ENCODE assay signal across 11 mouse cellular contexts in the genomic region with DNA sequence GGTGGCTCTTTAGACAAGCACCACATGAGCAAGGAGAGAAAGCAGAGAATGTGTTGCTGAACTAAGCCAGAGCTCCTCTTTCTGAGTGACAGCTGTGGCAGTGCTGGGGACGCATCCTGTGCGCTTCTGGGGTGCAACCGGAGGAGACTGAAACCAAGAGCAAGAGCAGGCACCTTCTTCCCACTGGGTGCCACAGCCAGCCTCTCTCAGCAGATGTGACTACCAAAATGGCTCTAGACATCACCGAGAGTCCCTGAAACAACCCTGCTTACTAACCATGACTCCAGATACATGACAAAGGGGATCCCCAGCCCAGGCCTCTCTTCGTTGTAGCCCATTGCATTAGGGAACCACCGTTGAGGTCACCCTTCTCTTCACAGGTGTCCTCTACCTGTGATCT. TPM values are rescaled to one million over a fixed set of nuclear protein-coding genes. Genes with fewer than 3 reads are reported as not detected.
DNase-seq lines count a peak whose midpoint lies in the region; ATAC-seq and TF ChIP-seq lines count a peak whose summit lies in the region.
"Had no signal": no experiment of that assay in that cellular context is flagged by ENCODE, and none has a peak within 500 bp of the region (broad histone marks: within the 10 kb centered on the region; RNA-seq: fewer than 3 reads in every experiment).

No protein-coding gene starts in this region.

- 0 out of 2 replicates have a peak overlapping the region, but pooled peaks have one; percentile 6 for H3K9ac ChIP-seq in liver, adult 2 months (ENCODE audit: low read depth, low read length)
- H3K9ac ChIP-seq in liver, embryonic 11.5 days (ENCODE audit: low read depth, low read length), result no peak overlapping the region
- no peak overlapping the region for H3K9ac ChIP-seq in embryonic facial prominence, embryonic 14.5 days (ENCODE audit: low read depth, low read length)
- peak overlapping the region; percentile 82; the same call in 1 of the 2 replicates for H3K9ac ChIP-seq in hindbrain, embryonic 15.5 days
- no peak overlapping the region for H3K9ac ChIP-seq in lung, postnatal 0 days (replicated peaks; ENCODE audit: low read depth)
- H3K9ac ChIP-seq: liver, embryonic 12.5 days had no signal

- no peak for TF ChIP-seq CTCF in liver, adult 2 months (IDR thresholded peaks at IDR 0.05; ENCODE audit: low read depth, low read length)
- no peak for TF ChIP-seq CTCF in lung, postnatal 0 days (IDR thresholded peaks at IDR 0.05)

- H3K9me3 ChIP-seq in liver, embryonic 11.5 days (ENCODE audit: control insufficient read depth, low read length), result no peaks in the 10 kb centered on the region
- H3K9me3 ChIP-seq in embryonic facial prominence, embryonic 14.5 days (ENCODE audit: control insufficient read depth, low read length), result no peaks in the 10 kb centered on the region
- H3K9me3 ChIP-seq in hindbrain, embryonic 15.5 days, result no peaks in the 10 kb centered on the region
- no peaks in the 10 kb centered on the region for H3K9me3 ChIP-seq in lung, postnatal 0 days (ENCODE audit: low read length)
- H3K9me3 ChIP-seq: liver, embryonic 12.5 days had no signal

- no peak for TF ChIP-seq EP300 in lung, postnatal 0 days (IDR thresholded peaks at IDR 0.05)

- H3K36me3 ChIP-seq in liver, adult 2 months (ENCODE audit: control insufficient read depth, insufficient read depth, low read length), result peaks cover 2% of the 10 kb centered on the region
- H3K36me3 ChIP-seq in liver, embryonic 11.5 days (ENCODE audit: control insufficient read depth, insufficient read depth, low read length), result no peaks in the 10 kb centered on the region
- no peaks in the 10 kb centered on the region for H3K36me3 ChIP-seq in embryonic facial prominence, embryonic 14.5 days (ENCODE audit: control insufficient read depth, insufficient read depth, low read length)
- H3K36me3 ChIP-seq in hindbrain, embryonic 15.5 days, result no peaks in the 10 kb centered on the region
- H3K36me3 ChIP-seq in lung, postnatal 0 days (ENCODE audit: insufficient read depth, low read length), result no peaks in the 10 kb centered on the region
- H3K36me3 ChIP-seq: liver, embryonic 12.5 days had no signal

- no peak for ATAC-seq in liver, embryonic 11.5 days (replicated peaks; ENCODE audit: low FRiP score)
- no peak for ATAC-seq in embryonic facial prominence, embryonic 14.5 days (ENCODE audit: low read depth)
- ATAC-seq in hindbrain, embryonic 15.5 days (ENCODE audit: low FRiP score, low read depth), result no peak
- peak; percentile 14 for ATAC-seq in neutrophil, adult 5-6 weeks (ENCODE audit: extremely low read depth, insufficient number of reproducible peaks, low FRiP score, poor library complexity, severe bottlenecking)
- no peak for ATAC-seq in lung, postnatal 0 days
- ATAC-seq: liver, embryonic 12.5 days had no signal

- 91% methylated on average over 6 of the region's 6 CpGs for WGBS in liver, adult 2 months
- 75% methylated on average over 6 of the region's 6 CpGs for WGBS in liver, embryonic 11.5 days
- 70% methylated on average over 6 of the region's 6 CpGs for WGBS in embryonic facial prominence, embryonic 14.5 days
- WGBS in hindbrain, embryonic 15.5 days, result 85% methylated on average over 6 of the region's 6 CpGs
- 81% methylated on average over 6 of the region's 6 CpGs for WGBS in lung, postnatal 0 days

- no peak for TF ChIP-seq POLR2A in liver, adult 2 months (IDR thresholded peaks at IDR 0.05; ENCODE audit: extremely low read depth, insufficient read depth, low read length)

- peaks cover 65% of the 10 kb centered on the region for H3K79me2 ChIP-seq in liver, adult 2 months (ENCODE audit: control insufficient read depth, insufficient read depth, low read length)

- no peak overlapping the region for H3K27ac ChIP-seq in liver, adult 2 months (replicated peaks; ENCODE audit: insufficient read depth, low read depth, low read length)
- H3K27ac ChIP-seq in liver, embryonic 11.5 days (ENCODE audit: low read depth, low read length), result no peak overlapping the region
- H3K27ac ChIP-seq in embryonic facial prominence, embryonic 14.5 days (replicated peaks; ENCODE audit: low read depth, low read length), result peak overlapping the region; percentile 81
- peak overlapping the region; percentile 98 for H3K27ac ChIP-seq in hindbrain, embryonic 15.5 days (replicated peaks)
- no peak overlapping the region for H3K27ac ChIP-seq in lung, postnatal 0 days (ENCODE audit: low read length)
- H3K27ac ChIP-seq: liver, embryonic 12.5 days had no signal

- no peak overlapping the region for H3K4me3 ChIP-seq in liver, adult 2 months (ENCODE audit: insufficient read depth, low read depth, low read length)
- H3K4me3 ChIP-seq in liver, embryonic 11.5 days (ENCODE audit: low read depth, low read length), result no peak overlapping the region
- no peak overlapping the region for H3K4me3 ChIP-seq in embryonic facial prominence, embryonic 14.5 days (ENCODE audit: low read depth, low read length)
- H3K4me3 ChIP-seq in hindbrain, embryonic 15.5 days, result no peak overlapping the region
- no peak overlapping the region for H3K4me3 ChIP-seq in lung, postnatal 0 days (ENCODE audit: low read depth, low read length)
- H3K4me3 ChIP-seq: liver, embryonic 12.5 days had no signal

- no peak overlapping the region for H3K4me2 ChIP-seq in liver, embryonic 11.5 days
- H3K4me2 ChIP-seq in embryonic facial prominence, embryonic 14.5 days (ENCODE audit: low read depth, low read length), result no peak overlapping the region; the same call in 1 of the 2 replicates
- H3K4me2 ChIP-seq in hindbrain, embryonic 15.5 days, result peak overlapping the region; percentile 76; the same call in 1 of the 2 replicates
- no peak overlapping the region for H3K4me2 ChIP-seq in lung, postnatal 0 days (replicated peaks; ENCODE audit: low read depth, low read length)

- H3K4me1 ChIP-seq in liver, adult 2 months (ENCODE audit: control insufficient read depth, insufficient read depth, low read length), result peaks cover 54% of the 10 kb centered on the region
- H3K4me1 ChIP-seq in liver, embryonic 11.5 days (replicated peaks; ENCODE audit: control insufficient read depth, insufficient read depth, low read length), result peaks cover 50% of the 10 kb centered on the region
- H3K4me1 ChIP-seq in embryonic facial prominence, embryonic 14.5 days (ENCODE audit: control insufficient read depth, insufficient read depth, low read length), result peaks cover 48% of the 10 kb centered on the region
- H3K4me1 ChIP-seq in hindbrain, embryonic 15.5 days (replicated peaks), result peaks cover 64% of the 10 kb centered on the region
- H3K4me1 ChIP-seq in lung, postnatal 0 days (ENCODE audit: insufficient read depth, low read depth, low read length), result peaks cover 55% of the 10 kb centered on the region

- DNase-seq in liver, adult 2 months (ENCODE audit: extremely low read depth, low read depth, low spot score), result no peak
- no peak for DNase-seq in liver, embryonic 11.5 days (ENCODE audit: low spot score)
- no peak for DNase-seq in embryonic facial prominence, embryonic 14.5 days (ENCODE audit: low spot score)
- DNase-seq in right cerebral cortex, postnatal 14 days, result no peak
- no peak for DNase-seq in lung, postnatal 0 days (ENCODE audit: low spot score)
- DNase-seq in left cerebral cortex, postnatal 14 days (ENCODE audit: low spot score in 2 of 2), result no peak
- DNase-seq: cerebellum, postnatal 10 days; gastrocnemius, postnatal 25 days had no signal

- no peaks in the 10 kb centered on the region for H3K27me3 ChIP-seq in liver, adult 2 months (ENCODE audit: control insufficient read depth, insufficient read depth, low read length)
- H3K27me3 ChIP-seq in liver, embryonic 11.5 days (replicated peaks; ENCODE audit: control insufficient read depth, insufficient read depth, low read length), result no peaks in the 10 kb centered on the region
- H3K27me3 ChIP-seq in embryonic facial prominence, embryonic 14.5 days (replicated peaks; ENCODE audit: control insufficient read depth, insufficient read depth, low read length), result no peaks in the 10 kb centered on the region
- H3K27me3 ChIP-seq in hindbrain, embryonic 15.5 days, result no peaks in the 10 kb centered on the region
- H3K27me3 ChIP-seq in lung, postnatal 0 days (replicated peaks; ENCODE audit: insufficient read depth, low read length), result no peaks in the 10 kb centered on the region

- intact Hi-C loops in left cerebral cortex, postnatal 14 days (cut with DNase I), result no loop called here

RNA-seq across cellular contexts. Expression of gene Cyth1, which starts 44.9 kb away (rescaled TPM):
- total RNA-seq in liver, adult 2 months (2014; rRNA removed), result 26.8 and 32.4 TPM in 2 replicates
- polyA plus RNA-seq in liver, adult 2 months (2012; rRNA removed), result 13.9 and 14.7 TPM in 2 replicates
- 6.1 and 6.7 TPM in 2 replicates for polyA plus RNA-seq in liver, embryonic 11.5 days (2014; fragmentation: Nextera tagmentation; extraction: Ambion mirVana)
- polyA plus RNA-seq in embryonic facial prominence, embryonic 14.5 days (2014; fragmentation: Nextera tagmentation; extraction: Ambion mirVana), result 11.4 and 12.5 TPM in 2 replicates
- 24.9 and 25.8 TPM in 2 replicates for polyA plus RNA-seq in hindbrain, embryonic 15.5 days (2015; fragmentation: Nextera tagmentation; extraction: Ambion mirVana)
- total RNA-seq in neutrophil, adult 5-6 weeks (2017), result 155 and 192 TPM in 2 replicates
- 19.4 and 19.5 TPM in 2 replicates for polyA plus RNA-seq in lung, postnatal 0 days (2015; fragmentation: Nextera tagmentation; extraction: Ambion mirVana)
- 10 to 100 TPM; 62.5 to 71.8 TPM for total RNA-seq in left cerebral cortex, postnatal 14 days (2021)

Comparison
In these comparisons a context has a peak if more than half of its experiments do, and no peak if none do; other contexts are left out.
1. H3K9ac ChIP-seq: peak in liver, adult 2 months (single experiment) and hindbrain, embryonic 15.5 days (single experiment); none in liver, embryonic 11.5 days (single experiment), embryonic facial prominence, embryonic 14.5 days (single experiment) and lung, postnatal 0 days (single experiment).
2. H3K27ac ChIP-seq: peak in embryonic facial prominence, embryonic 14.5 days (single experiment) and hindbrain, embryonic 15.5 days (single experiment); none in liver, adult 2 months (single experiment), liver, embryonic 11.5 days (single experiment) and lung, postnatal 0 days (single experiment).